Mouse (Mus musculus) right cerebral cortex, adult 2 months (tissue): ENCODE measurements around the gene Eif3k.

Experiments used
- DNase-seq, 2 experiments: peaks; one replicate each; pipeline ENCODE4 v3.0.0; 2021 to 2022; ENCODE audit warnings: low spot score in 2 of 2

The Eif3k gene

DNA sequence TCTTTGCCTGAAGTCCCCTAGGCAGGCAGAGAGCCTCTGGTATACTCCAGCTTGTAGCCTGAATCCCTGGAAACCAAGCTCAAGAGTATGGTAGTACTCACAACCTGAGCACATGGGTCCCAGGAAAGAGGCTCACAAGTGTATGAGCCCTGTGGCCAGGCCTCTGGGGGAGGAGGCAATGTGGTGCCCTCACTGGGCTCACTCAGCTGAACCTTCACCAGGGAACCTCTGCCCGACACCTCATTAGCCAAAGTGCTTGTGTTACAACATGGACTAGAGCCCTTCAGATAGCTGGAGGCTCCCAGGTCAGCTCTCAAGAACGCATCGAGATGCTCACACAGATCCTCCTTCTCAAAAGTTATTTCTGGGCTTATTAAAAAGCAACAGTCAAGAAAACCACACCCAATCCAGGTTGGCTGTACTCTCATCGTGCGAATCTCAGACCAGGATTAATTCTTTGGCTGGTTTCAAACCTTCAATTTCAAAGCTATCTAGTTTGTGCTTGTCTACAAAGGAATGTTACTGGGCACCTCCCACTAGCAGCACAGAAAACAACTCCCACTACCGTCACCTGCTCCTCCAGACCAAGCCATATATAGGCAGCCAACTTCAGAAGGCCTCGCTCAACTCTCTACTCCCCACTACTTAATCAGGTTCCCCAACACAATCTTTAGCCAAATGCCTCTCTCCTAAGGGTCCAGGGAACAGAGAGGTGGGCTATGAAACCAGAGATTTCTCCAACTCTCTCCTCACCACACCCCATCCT lies 42.1 kb downstream of the Eif3k start:
- no peak for DNase-seq

DNA sequence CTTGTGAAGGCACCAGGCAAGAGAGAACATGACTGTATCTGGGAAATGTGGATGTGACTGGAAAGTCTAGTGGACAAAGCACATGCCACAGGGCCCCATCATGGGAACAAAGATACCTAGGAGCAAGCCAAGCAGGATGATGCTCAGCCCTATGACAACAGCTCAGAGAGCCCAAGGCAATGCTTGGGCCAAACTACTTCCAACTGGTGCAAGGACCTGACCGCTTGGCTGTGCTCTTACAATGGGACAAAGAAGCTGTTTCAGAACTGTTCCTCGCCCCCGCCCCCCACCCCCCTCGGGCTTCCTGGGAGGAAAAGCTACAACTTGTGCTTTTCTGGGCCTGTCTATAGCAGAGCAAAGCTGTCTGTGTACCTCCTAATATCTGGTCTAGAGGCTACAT lies 43.0 kb downstream of the Eif3k start:
- no peak for DNase-seq

DNA sequence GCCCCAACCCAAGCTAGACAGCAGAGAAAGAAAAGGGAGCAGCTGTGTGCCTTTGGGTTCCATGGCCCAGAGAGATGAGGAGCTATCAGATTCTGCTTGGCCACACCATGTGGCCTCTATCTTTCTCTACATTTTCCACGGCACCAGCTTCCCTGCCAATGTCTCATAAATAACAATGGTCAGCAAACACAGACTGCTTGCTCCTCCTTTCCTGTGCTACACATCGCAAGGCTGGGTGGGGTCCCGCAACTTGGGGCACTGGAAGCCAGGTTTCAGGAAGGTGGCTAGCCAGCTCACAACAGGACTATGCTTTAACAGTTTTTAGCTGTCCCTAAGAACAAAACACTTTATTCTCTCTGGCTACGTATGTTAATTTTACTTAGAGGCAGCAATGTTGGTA lies 44.9 kb downstream of the Eif3k start:
- DNase-seq = no peak

DNA sequence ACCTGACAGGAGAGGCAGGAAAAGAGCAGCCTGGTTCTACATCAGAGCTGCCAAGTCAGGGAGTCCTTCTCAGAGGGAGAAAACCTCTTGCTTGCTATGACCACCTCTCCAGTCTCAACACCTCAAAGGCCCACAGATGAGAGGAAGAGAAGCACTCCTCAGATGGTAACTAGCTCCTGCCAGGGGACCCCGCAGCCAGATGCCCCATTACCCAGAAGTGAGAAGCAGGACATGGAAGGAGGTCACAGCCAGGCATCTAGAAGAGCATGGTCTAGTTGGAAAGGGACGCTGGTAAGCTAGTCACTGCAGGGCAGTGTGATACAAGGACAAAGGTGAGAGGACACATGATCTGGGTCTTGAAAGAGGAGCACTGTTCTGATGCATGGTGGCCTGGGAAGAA lies 47.8 kb downstream of the Eif3k start:
- no peak for DNase-seq

DNA sequence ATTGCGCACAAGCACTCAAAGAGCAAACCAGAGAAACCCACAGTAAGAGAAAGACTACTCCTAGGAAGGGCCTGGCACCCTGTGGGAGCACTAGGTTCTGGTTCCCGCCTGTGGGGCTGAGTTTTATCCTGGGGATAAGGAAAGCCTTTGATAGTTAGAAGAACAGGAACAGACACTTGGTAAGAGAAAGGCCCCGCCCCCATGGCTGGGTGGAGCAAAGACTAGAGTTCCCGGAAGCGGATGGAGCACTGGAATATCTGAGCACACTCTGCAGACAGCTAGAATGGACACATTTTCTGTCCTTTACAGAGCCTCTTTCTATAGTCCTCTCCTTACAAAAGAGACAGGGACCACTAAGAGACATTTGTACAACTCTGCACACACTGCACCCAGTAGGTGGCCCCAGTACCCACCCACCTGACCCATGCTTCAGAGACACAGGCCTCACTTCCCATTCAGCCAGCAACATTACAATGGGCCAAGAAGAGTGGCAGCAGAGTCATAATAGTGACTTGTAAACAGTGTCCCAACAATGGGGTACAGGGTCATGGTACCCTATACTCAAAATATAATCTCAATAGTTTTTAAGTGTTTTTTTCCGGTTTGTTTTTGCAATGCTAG lies 49.1 kb downstream of the Eif3k start:
- DNase-seq = no peak

DNA sequence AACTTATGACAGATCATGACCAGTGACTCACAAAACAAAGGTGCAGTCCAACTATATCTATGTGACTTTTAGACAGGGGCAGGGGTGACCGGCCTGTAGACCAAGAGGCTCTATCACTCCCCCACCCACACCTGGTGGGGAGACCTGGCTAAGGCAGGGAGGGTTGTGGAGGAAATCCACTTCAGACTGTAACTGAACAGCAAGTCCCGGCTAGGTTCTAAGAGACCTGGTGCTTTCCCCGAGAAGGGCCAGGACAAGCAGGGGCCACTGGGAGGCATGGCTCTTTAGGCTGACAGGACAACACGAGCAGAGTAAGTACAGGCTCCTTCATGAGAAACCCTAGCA lies 50.0 kb downstream of the Eif3k start:
- no peak for DNase-seq

DNA sequence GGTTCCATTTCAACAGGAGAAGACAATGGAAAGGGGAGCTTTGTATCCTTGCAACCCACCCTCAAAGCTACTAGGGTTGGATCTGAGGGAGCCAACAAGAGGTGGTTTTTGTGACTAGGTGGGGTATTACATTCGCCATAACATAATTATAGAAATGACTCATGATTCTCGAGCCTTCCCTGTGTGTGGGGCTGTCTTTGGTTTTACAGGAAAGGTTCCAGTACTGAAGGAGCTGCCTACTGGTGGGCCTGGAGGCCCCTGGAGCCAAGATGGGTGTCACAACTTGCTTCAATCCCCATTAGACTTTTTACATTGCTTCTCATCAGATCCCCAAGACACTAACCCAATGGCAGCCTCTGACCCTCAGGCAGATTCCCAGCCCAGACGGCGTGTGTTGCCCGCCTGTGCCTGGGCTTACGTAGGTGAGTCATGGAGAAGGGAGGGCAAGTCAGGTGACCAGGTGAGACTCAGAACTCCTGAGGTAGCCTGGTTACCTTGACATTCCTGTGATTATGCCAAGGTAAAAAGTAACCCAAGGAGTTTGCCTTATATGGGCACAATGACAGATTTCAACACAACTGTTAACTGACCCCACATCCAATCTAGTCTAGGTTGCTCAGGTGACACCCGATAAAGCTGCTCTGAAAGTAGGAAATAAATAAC lies 50.5 kb downstream of the Eif3k start:
- DNase-seq = no peak

DNA sequence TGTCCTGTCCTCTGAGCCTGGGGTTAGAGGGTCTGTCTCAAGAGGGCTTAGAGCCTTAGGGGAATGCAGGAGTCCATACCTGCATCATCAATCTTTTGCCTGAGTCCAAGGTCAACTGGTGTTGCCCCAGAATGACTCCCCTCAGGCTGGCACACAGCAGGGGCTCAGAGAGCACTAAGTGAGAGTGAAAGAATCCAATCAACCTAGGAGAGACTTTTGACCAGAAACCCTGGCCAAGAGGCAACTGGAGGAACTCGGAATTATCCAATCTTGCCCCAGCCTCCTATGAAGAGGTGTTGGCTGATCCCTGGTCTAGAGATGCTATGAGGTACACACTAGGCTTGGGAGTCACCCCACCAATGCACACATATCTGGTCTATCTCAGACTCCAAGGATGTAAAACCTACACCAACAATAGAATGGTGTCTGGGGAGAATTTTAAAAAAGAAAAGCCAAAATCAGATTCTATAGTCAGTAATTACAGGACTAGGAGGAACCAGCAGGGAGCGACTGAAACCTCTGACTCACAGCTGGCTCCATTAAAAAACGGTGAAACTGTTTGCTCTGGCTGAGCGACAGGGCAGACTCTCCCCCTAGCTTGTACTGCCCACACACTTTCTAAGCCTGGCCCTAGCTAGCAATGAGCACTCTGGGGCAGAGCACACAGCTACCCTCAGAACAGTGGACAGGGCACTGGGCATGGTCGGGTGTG lies 51.2 kb downstream of the Eif3k start:
- DNase-seq = no peak

DNA sequence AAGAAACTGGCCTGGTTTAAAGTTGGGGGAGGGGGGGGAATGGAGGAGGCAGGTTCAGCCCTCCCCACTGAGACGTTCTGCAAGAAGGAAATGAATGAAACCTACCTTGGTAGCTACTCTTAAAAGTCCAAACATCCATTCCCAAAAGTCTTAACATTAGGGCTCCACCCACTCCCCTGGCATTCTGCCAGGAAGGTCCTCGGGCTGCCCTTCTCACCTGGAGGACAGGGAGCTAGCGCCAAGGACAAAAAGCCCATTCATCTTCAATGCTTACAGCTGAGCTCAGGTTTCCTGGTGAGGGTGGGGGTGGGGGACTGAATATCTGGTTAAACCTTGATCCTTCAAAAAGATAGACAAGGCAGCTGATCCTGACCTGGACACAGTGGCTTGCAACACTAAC lies 52.3 kb downstream of the Eif3k start:
- no peak for DNase-seq

DNA sequence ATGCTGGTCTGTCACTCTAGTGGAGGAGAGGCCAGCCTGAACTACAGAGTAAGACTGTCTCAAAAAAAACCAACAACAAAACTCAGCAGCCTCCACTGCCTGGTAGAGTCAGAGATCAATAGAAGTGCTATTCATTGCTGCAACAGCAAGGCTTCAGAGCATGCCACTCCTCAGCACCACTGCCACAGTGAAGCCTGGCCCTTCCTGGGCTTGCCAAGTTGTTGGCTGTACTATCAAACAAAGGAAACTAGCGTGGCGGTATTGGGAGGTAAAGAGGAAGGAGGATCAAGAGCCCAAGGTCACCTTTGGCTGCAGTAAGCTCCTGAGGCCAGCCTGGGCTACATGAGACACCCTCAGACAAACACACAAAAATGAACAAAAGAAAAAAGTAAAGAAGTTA lies 55.5 kb downstream of the Eif3k start:
- DNase-seq = no peak

DNA sequence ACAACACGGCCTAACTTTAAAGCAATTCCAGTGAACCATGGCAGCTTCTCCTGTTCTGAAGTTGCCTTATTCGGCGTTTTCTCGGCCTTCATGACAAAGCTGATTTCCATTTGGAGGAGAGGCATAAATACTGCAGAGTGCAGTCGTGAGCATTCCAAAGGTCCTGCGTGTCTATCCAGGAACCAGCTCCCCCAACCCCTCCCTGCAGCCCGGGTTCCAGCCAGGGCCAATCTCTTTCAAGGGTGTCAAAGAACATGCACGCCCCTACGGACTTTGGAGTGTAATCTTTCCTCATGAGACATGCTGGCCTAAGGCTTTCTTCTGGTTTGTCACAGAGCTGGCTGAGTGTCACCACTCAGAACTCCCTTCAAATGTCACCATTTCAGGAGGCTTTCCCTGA lies 56.3 kb downstream of the Eif3k start:
- no peak for DNase-seq

DNA sequence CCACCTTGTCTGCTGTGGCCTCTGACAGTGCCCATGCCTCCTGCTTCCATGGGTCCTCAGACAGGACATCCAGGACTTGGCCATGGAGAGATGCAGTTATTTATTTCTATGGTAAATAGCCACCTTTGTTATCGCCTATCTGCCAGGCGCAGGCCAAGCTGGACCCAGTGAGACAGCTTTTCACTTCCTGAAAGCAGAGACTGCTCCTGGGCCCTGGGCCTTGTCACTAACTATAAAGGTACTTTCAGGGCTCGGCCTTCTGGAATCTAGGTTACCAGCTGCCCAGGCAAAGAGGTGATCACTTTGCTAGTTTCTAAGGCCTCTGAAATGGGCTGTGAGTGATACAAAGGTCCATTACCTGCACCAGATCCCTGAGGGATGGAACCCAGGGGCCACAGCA lies 56.9 kb downstream of the Eif3k start:
- no peak for DNase-seq

DNA sequence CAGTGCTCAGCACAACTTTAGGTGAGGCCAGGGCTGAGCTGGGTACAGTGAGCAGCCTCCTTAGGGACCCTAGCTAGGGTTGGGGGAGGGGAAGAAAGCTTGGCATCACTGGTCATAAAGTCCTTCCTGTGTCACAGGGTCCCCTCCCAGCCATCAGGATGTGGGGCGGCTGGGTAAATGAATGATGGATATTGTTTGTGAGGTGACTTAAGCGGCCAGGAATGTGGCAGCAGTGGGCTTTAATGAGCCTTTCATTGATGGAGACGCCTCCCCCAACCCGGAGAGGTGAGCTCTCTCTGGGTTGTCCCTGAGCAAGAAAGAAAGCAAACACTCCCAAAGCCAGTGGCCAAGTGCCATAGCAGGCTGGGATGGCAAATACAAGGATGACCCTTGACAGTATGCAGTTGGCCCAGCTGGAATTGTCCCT lies 57.8 kb downstream of the Eif3k start:
- no peak for DNase-seq

DNA sequence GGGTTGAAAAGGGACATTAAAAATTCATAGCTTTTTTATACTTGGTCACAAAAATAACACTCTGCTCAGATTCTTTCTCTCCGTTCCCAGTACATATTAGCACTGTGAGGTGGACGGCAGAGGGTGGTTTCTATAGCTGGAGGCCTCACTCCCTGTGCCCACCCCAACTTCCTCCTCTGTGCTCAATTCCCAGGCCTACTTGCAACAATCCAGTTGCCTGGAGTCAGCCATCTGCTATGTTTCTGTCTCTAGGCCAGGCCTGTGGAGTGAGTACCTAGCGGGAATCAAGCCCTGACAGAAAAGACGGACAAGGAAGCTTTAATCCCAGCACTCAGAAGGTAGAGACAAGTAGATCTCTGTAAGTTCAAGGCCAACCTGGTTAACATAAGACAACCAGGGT lies 59.1 kb downstream of the Eif3k start:
- DNase-seq = peak; percentile 62 to 63

DNA sequence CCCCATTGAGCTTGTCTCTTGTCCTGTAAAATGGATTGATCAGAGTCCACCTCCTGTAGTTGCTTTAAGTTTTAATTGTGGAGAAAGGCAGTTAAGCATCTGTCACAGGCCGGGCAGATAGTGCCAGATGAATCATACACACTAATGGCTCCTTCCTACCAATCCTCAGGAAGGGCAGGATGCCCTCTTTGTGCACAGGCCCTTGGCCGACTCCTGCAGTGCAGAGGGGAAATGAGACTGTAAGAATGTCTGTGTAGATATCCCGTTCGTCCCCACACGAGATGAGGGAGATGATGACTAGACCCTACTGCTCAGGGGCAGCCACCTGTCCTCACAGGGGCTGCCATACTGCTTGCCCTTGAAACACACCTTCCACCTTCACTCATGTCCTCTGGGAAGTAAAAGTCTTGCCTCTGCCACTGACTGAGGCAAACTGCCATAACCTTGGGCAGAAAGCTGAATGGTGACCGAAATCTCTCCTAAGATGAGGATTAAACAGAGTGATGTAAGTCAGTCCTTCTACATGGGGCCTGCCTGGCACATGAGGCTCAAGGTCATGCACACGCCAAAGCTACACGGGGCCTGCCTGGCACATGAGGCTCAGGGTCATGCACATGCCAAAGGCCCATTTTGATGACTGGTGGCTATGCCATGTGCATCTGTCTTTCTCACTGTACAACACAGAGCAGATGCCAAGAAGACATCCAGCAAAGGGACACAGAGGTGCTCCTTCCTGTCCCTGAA lies 59.8 kb downstream of the Eif3k start:
- DNase-seq = no peak
